Mouse (Mus musculus): ENCODE data around the gene Psmc3. TPM values are rescaled to one million over a fixed set of nuclear protein-coding genes. Genes with fewer than 3 reads are reported as not detected.

Psmc3 gene
- polyA plus RNA-seq, 1 experiment from 2014 or later, result 155 TPM

GRCm38 (mm10) chr2:91068162-91068871 is 14.5 kb downstream of the Psmc3 start:
- Histone ChIP-seq H3K4me1 (replicated peaks; ENCODE audit: control insufficient read depth, insufficient read depth, low read length) (0 out of 2 replicates have a peak, but pooled peaks cover 2% of the 10 kb centered on the region), H3K9me3 (ENCODE audit: control insufficient read depth) (no peaks in the 10 kb centered on the region), H3K9ac (ENCODE audit: low read depth, low read length) (no peak overlapping the region), H3K36me3 (ENCODE audit: control insufficient read depth, insufficient read depth) (peaks cover 17% of the 10 kb centered on the region), H3K27me3 (replicated peaks; ENCODE audit: control insufficient read depth, insufficient read depth, low read length) (no peaks in the 10 kb centered on the region), H3K27ac (ENCODE audit: low read depth, low read length) (no peak overlapping the region), H3K4me2 (replicated peaks; ENCODE audit: low read depth) (peak overlapping the region; percentile 87), H3K4me3 (ENCODE audit: low read depth, low read length) (peak overlapping the region; percentile 1; the same call in 1 of the 2 replicates)
- TF ChIP-seq CTCF (IDR thresholded peaks at IDR 0.05; ENCODE audit: low read depth), result no peak
- ATAC-seq, result no peak
- WGBS, result 59% methylated on average over 13 of the region's 13 CpGs

- no peak overlapping the region for H3K9ac ChIP-seq (ENCODE audit: low read depth, low read length)
- H3K36me3 ChIP-seq (ENCODE audit: control insufficient read depth, insufficient read depth), result peaks cover 12% of the 10 kb centered on the region; the same call in 1 of the 2 replicates
- no peak for ATAC-seq
- H3K27ac ChIP-seq (ENCODE audit: low read depth, low read length), result no peak overlapping the region
- no peaks in the 10 kb centered on the region for H3K27me3 ChIP-seq (replicated peaks; ENCODE audit: control insufficient read depth, insufficient read depth, low read length)
- H3K4me3 ChIP-seq (ENCODE audit: low read depth, low read length), result peak overlapping the region; percentile 1; the same call in 1 of the 2 replicates
- H3K4me2 ChIP-seq (replicated peaks; ENCODE audit: low read depth), result peak overlapping the region; percentile 87
- 0 out of 2 replicates have a peak, but pooled peaks cover 2% of the 10 kb centered on the region for H3K4me1 ChIP-seq (replicated peaks; ENCODE audit: control insufficient read depth, insufficient read depth, low read length)
- 43% methylated on average over 6 of the region's 6 CpGs for WGBS
- TF ChIP-seq CTCF (IDR thresholded peaks at IDR 0.05; ENCODE audit: low read depth), result no peak
- H3K9me3 ChIP-seq (ENCODE audit: control insufficient read depth), result no peaks in the 10 kb centered on the region
Measured at GRCm38 (mm10) chr2:91068872-91069165, 15.0 kb downstream of the Psmc3 start.

- peaks cover 6% of the 10 kb centered on the region; the same call in 1 of the 2 replicates for H3K36me3 ChIP-seq (ENCODE audit: control insufficient read depth, insufficient read depth)
- H3K4me2 ChIP-seq (replicated peaks; ENCODE audit: low read depth), result peak overlapping the region; percentile 87
- ATAC-seq, result no peak
- 0 out of 2 replicates have a peak, but pooled peaks cover 2% of the 10 kb centered on the region for H3K4me1 ChIP-seq (replicated peaks; ENCODE audit: control insufficient read depth, insufficient read depth, low read length)
- H3K9ac ChIP-seq (ENCODE audit: low read depth, low read length), result peak overlapping the region; percentile 66
- peak overlapping the region; percentile 50 for H3K27ac ChIP-seq (ENCODE audit: low read depth, low read length)
- 9% methylated on average over 14 of the region's 14 CpGs for WGBS
- TF ChIP-seq CTCF (IDR thresholded peaks at IDR 0.05; ENCODE audit: low read depth), result 0 out of 2 replicates have a peak, but pooled peaks have one; percentile 17
- no peaks in the 10 kb centered on the region for H3K9me3 ChIP-seq (ENCODE audit: control insufficient read depth)
- H3K4me3 ChIP-seq (ENCODE audit: low read depth, low read length), result peak overlapping the region; percentile 68
- no peaks in the 10 kb centered on the region for H3K27me3 ChIP-seq (replicated peaks; ENCODE audit: control insufficient read depth, insufficient read depth, low read length)
Measured at GRCm38 (mm10) chr2:91069306-91070000, 15.6 kb downstream of the Psmc3 start.

- no peaks in the 10 kb centered on the region for H3K27me3 ChIP-seq (replicated peaks; ENCODE audit: control insufficient read depth, insufficient read depth, low read length)
- no peaks in the 10 kb centered on the region for H3K9me3 ChIP-seq (ENCODE audit: control insufficient read depth)
- peak within 1 kb of the TSS; percentile 66 for H3K9ac ChIP-seq (ENCODE audit: low read depth, low read length)
- no peaks in the 10 kb centered on the region for H3K36me3 ChIP-seq (ENCODE audit: control insufficient read depth, insufficient read depth)
- H3K27ac ChIP-seq (ENCODE audit: low read depth, low read length), result peak within 1 kb of the TSS; percentile 55
- WGBS, result under 1% methylated on average over 64 of the region's 69 CpGs
- H3K4me3 ChIP-seq (ENCODE audit: low read depth, low read length), result peak within 1 kb of the TSS; percentile 68
- 0 out of 2 replicates have a peak, but pooled peaks cover 2% of the 10 kb centered on the region for H3K4me1 ChIP-seq (replicated peaks; ENCODE audit: control insufficient read depth, insufficient read depth, low read length)
- peak; percentile 100 for TF ChIP-seq CTCF (IDR thresholded peaks at IDR 0.05; ENCODE audit: low read depth)
- ATAC-seq, result peak; percentile 96
- peak within 1 kb of the TSS; percentile 87 for H3K4me2 ChIP-seq (replicated peaks; ENCODE audit: low read depth)
Measured at GRCm38 (mm10) chr2:91070076-91070800, 16.4 kb downstream of the Psmc3 start, which contains the start of gene Slc39a13. Gene Slc39a13 (minus strand): TSS chr2:91070417.

- H3K27ac ChIP-seq (ENCODE audit: low read depth, low read length), result no peak overlapping the region
- H3K27me3 ChIP-seq (replicated peaks; ENCODE audit: control insufficient read depth, insufficient read depth, low read length), result no peaks in the 10 kb centered on the region
- H3K4me2 ChIP-seq (replicated peaks; ENCODE audit: low read depth), result peak overlapping the region; percentile 87
- H3K4me3 ChIP-seq (ENCODE audit: low read depth, low read length), result no peak overlapping the region
- ATAC-seq, result no peak
- H3K9ac ChIP-seq (ENCODE audit: low read depth, low read length), result peak overlapping the region; percentile 66; the same call in 1 of the 2 replicates
- H3K36me3 ChIP-seq (ENCODE audit: control insufficient read depth, insufficient read depth), result no peaks in the 10 kb centered on the region
- 83% methylated on average over 10 of the region's 10 CpGs for WGBS
- TF ChIP-seq CTCF (IDR thresholded peaks at IDR 0.05; ENCODE audit: low read depth), result no peak
- 0 out of 2 replicates have a peak, but pooled peaks cover 2% of the 10 kb centered on the region for H3K4me1 ChIP-seq (replicated peaks; ENCODE audit: control insufficient read depth, insufficient read depth, low read length)
- no peaks in the 10 kb centered on the region for H3K9me3 ChIP-seq (ENCODE audit: control insufficient read depth)
Measured at GRCm38 (mm10) chr2:91071059-91071458, 17.2 kb downstream of the Psmc3 start.

- Histone ChIP-seq H3K4me3 (ENCODE audit: low read depth, low read length) (no peak overlapping the region), H3K9ac (ENCODE audit: low read depth, low read length) (no peak overlapping the region), H3K27me3 (replicated peaks; ENCODE audit: control insufficient read depth, insufficient read depth, low read length) (no peaks in the 10 kb centered on the region), H3K4me1 (replicated peaks; ENCODE audit: control insufficient read depth, insufficient read depth, low read length) (0 out of 2 replicates have a peak, but pooled peaks cover 2% of the 10 kb centered on the region), H3K27ac (ENCODE audit: low read depth, low read length) (no peak overlapping the region), H3K36me3 (ENCODE audit: control insufficient read depth, insufficient read depth) (no peaks in the 10 kb centered on the region), H3K4me2 (replicated peaks; ENCODE audit: low read depth) (no peak overlapping the region), H3K9me3 (ENCODE audit: control insufficient read depth) (no peaks in the 10 kb centered on the region)
- no peak for ATAC-seq
- no peak for TF ChIP-seq CTCF (IDR thresholded peaks at IDR 0.05; ENCODE audit: low read depth)
- 17% methylated on average over 1 of the region's 1 CpGs for WGBS
Measured at GRCm38 (mm10) chr2:91072092-91072491, 18.3 kb downstream of the Psmc3 start.

Measured in intestine, postnatal 0 days (tissue).